Mouse (Mus musculus) MEL (cell line): ENCODE measurements around the gene Brd7. TPM values are rescaled to one million over a fixed set of nuclear protein-coding genes. Genes with fewer than 3 reads are reported as not detected.

Source experiments
- DNase-seq: peaks from one replicate; pipeline ENCODE4 v3.0.0; 2011; ENCODE audit warnings: low read depth, low spot score
- H3K27ac ChIP-seq: 2 replicates; pipeline ENCODE4 v1.5.1; 2012; ENCODE audit warnings: low read depth, mild to moderate bottlenecking, control low read depth, low read length, moderate library complexity; ENCODE audit not compliant: control insufficient read depth
- H3K27me3 ChIP-seq, 2 experiments: fragments of 150-350 bp in 1 of 2; sonication (generic) in 1 of 2; 2 replicates each; pipeline ENCODE4 v1.6.1; 2012; ENCODE audit warnings: low read length in 2 of 2, mild to moderate bottlenecking in 2 of 2, improper control_type of control experiment in 1 of 2, moderate library complexity in 1 of 2; ENCODE audit not compliant: insufficient read depth in 2 of 2, control insufficient read depth in 1 of 2
- H3K36me3 ChIP-seq, 2 experiments: 2 replicates each; pipeline ENCODE4 v1.6.1; 2012 to 2014; ENCODE audit warnings: low read length in 2 of 2, improper control_type of control experiment in 1 of 2, inconsistent platforms in 1 of 2, mild to moderate bottlenecking in 1 of 2; ENCODE audit not compliant: insufficient read depth in 2 of 2, control insufficient read depth in 1 of 2
- H3K4me1 ChIP-seq, 2 experiments: fragments of 150-350 bp in 1 of 2; sonication (generic) in 1 of 2; 2 replicates each; pipeline ENCODE4 v1.6.1; 2012; ENCODE audit warnings: low read length in 2 of 2, improper control_type of control experiment in 1 of 2, mild to moderate bottlenecking in 1 of 2; ENCODE audit not compliant: insufficient read depth in 2 of 2, control insufficient read depth in 1 of 2
- H3K4me3 ChIP-seq, 2 experiments: fragments of 150-350 bp in 1 of 2; sonication (generic) in 1 of 2; 2 replicates each; pipeline ENCODE4 v1.5.1; 2012; ENCODE audit warnings: low read depth in 2 of 2, low read length in 2 of 2, mild to moderate bottlenecking in 2 of 2, moderate library complexity in 2 of 2, control low read depth in 1 of 2, improper control_type of control experiment in 1 of 2; ENCODE audit not compliant: control insufficient read depth in 1 of 2, insufficient read depth in 1 of 2
- H3K79me2 ChIP-seq: 2 replicates; pipeline ENCODE4 v1.6.1; 2012; ENCODE audit warnings: mild to moderate bottlenecking, low read length, moderate library complexity; ENCODE audit not compliant: control insufficient read depth, poor library complexity, insufficient read depth
- H3K9ac ChIP-seq: 2 replicates; pipeline ENCODE4 v1.6.1; 2012; ENCODE audit warnings: low read depth, mild to moderate bottlenecking, control low read depth, low read length, moderate library complexity; ENCODE audit not compliant: control insufficient read depth, poor library complexity, severe bottlenecking
- H3K9me3 ChIP-seq: fragments of 150-350 bp; sonication (generic); replicated peaks from 2 replicates; pipeline ENCODE4 v1.6.1; 2012; ENCODE audit warnings: mild to moderate bottlenecking, low read length, improper control_type of control experiment, moderate library complexity; ENCODE audit not compliant: insufficient read depth
- BHLHE40 ChIP-seq: IDR thresholded peaks from 2 replicates; pipeline ENCODE4 v1.6.1; 2012; ENCODE audit warnings: low read depth, mild to moderate bottlenecking, inconsistent platforms, low read length, improper control_type of control experiment, borderline replicate concordance
- CTCF ChIP-seq, 3 experiments: IDR thresholded peaks in 2 of 3; conservative IDR thresholded peaks in 1 of 3; 2 replicates each; pipeline ENCODE4 v1.5.1; 2011 to 2012; ENCODE audit warnings: low read length in 3 of 3, low read depth in 2 of 3, mild to moderate bottlenecking in 2 of 3, improper control_type of control experiment in 1 of 3, inconsistent platforms in 1 of 3, mixed read lengths in 1 of 3, moderate library complexity in 1 of 3; ENCODE audit not compliant: control insufficient read depth in 1 of 3, insufficient read depth in 1 of 3, poor library complexity in 1 of 3, severe bottlenecking in 1 of 3
- E2F4 ChIP-seq: IDR thresholded peaks from 2 replicates; pipeline ENCODE4 v1.6.1; 2011; ENCODE audit warnings: low read depth, low read length, improper control_type of control experiment, borderline replicate concordance
- ELF1 ChIP-seq: IDR thresholded peaks from 2 replicates; pipeline ENCODE4 v1.6.1; 2014; ENCODE audit warnings: low read depth, mild to moderate bottlenecking, inconsistent platforms, low read length, improper control_type of control experiment, moderate library complexity
- ETS1 ChIP-seq: IDR thresholded peaks from 2 replicates; pipeline ENCODE4 v1.6.1; 2012; ENCODE audit warnings: low read depth, mild to moderate bottlenecking, inconsistent platforms, low read length, improper control_type of control experiment, moderate library complexity
- GABPA ChIP-seq: IDR thresholded peaks from 2 replicates; pipeline ENCODE4 v1.6.1; 2012; ENCODE audit warnings: low read depth, mild to moderate bottlenecking, inconsistent platforms, low read length, improper control_type of control experiment, moderate library complexity
- MAFK ChIP-seq: IDR thresholded peaks from 2 replicates; pipeline ENCODE4 v1.6.1; 2011; ENCODE audit warnings: low read depth, mild to moderate bottlenecking, low read length, improper control_type of control experiment, borderline replicate concordance
- MAX ChIP-seq: IDR thresholded peaks from 2 replicates; pipeline ENCODE4 v1.6.1; 2011; ENCODE audit warnings: low read length, improper control_type of control experiment
- MAZ ChIP-seq: IDR thresholded peaks from 2 replicates; pipeline ENCODE4 v1.6.1; 2012; ENCODE audit warnings: low read depth, mild to moderate bottlenecking, inconsistent platforms, low read length, improper control_type of control experiment
- MEF2A ChIP-seq: IDR thresholded peaks from 2 replicates; pipeline ENCODE4 v1.6.1; 2014; ENCODE audit warnings: low read depth, mild to moderate bottlenecking, inconsistent platforms, low read length, improper control_type of control experiment; ENCODE audit not compliant: poor library complexity, insufficient replicate concordance, severe bottlenecking; ENCODE audit errors: extremely low read depth
- MXI1 ChIP-seq: IDR thresholded peaks from 2 replicates; pipeline ENCODE4 v1.6.1; 2011; ENCODE audit warnings: mild to moderate bottlenecking, low read depth, low read length, improper control_type of control experiment
- NELFE ChIP-seq: IDR thresholded peaks from 2 replicates; pipeline ENCODE4 v1.6.1; 2011; ENCODE audit warnings: low read depth, low read length, improper control_type of control experiment
- NRF1 ChIP-seq: IDR thresholded peaks from 2 replicates; pipeline ENCODE4 v1.6.1; 2014; ENCODE audit warnings: low read depth, mild to moderate bottlenecking, inconsistent platforms, low read length, improper control_type of control experiment, moderate library complexity; ENCODE audit not compliant: poor library complexity, insufficient read depth, severe bottlenecking
- POLR2A ChIP-seq, 2 experiments: IDR thresholded peaks; 2 replicates each; pipeline ENCODE4 v1.6.1; 2011 to 2012; ENCODE audit warnings: low read length in 2 of 2, mild to moderate bottlenecking in 2 of 2, control low read depth in 1 of 2, improper control_type of control experiment in 1 of 2, low read depth in 1 of 2, moderate library complexity in 1 of 2; ENCODE audit not compliant: control insufficient read depth in 1 of 2, insufficient read depth in 1 of 2, poor library complexity in 1 of 2
- POLR2AphosphoS2 ChIP-seq: IDR thresholded peaks from 2 replicates; pipeline ENCODE4 v1.6.1; 2011; ENCODE audit warnings: low read length, improper control_type of control experiment
- POLR2AphosphoS5 ChIP-seq: IDR thresholded peaks from 2 replicates; pipeline ENCODE4 v1.6.1; 2012; ENCODE audit warnings: low read depth, borderline replicate concordance, mild to moderate bottlenecking, inconsistent platforms, low read length, moderate library complexity, mixed read lengths
- RAD21 ChIP-seq: IDR thresholded peaks from 2 replicates; pipeline ENCODE4 v1.6.1; 2011; ENCODE audit warnings: mild to moderate bottlenecking, low read depth, low read length, improper control_type of control experiment
- RCOR1 ChIP-seq: IDR thresholded peaks from 2 replicates; pipeline ENCODE4 v1.6.1; 2012; ENCODE audit warnings: low read depth, mild to moderate bottlenecking, inconsistent platforms, low read length, improper control_type of control experiment
- SMC3 ChIP-seq: IDR thresholded peaks from 2 replicates; pipeline ENCODE4 v1.6.1; 2011; ENCODE audit warnings: low read depth, low read length, improper control_type of control experiment
- TCF12 ChIP-seq: IDR thresholded peaks from 2 replicates; pipeline ENCODE4 v1.6.1; 2014; ENCODE audit warnings: low read depth, mild to moderate bottlenecking, inconsistent platforms, low read length, improper control_type of control experiment, moderate library complexity
- ZKSCAN1 ChIP-seq: IDR thresholded peaks from 2 replicates; pipeline ENCODE4 v1.6.1; 2012; ENCODE audit warnings: low read depth, mild to moderate bottlenecking, inconsistent platforms, low read length, improper control_type of control experiment, moderate library complexity
- ZMIZ1 ChIP-seq: IDR thresholded peaks from 2 replicates; pipeline ENCODE4 v1.6.1; 2012; ENCODE audit warnings: low read depth, mild to moderate bottlenecking, inconsistent platforms, low read length, improper control_type of control experiment, moderate library complexity
- polyA plus RNA-seq, 2 experiments: library from polyadenylated mRNA; stranded (reverse) in 1 of 2; unstranded in 1 of 2; fragments of >175 nt in 1 of 2; fragments of >200 nt in 1 of 2; gene quantifications; 2 replicates each; pipeline versions ENCODE4 v1.2.1 to v1.2.4; 2012; ENCODE audit warnings: low replicate concordance in 2 of 2, low read depth in 1 of 2; ENCODE audit not compliant: insufficient read length in 2 of 2, insufficient read depth in 1 of 2, missing spikeins in 1 of 2
- total RNA-seq: library from RNA; depleted of rRNA; stranded (reverse); fragments of 300-350 nt; gene quantifications from 2 replicates; pipeline ENCODE4 v1.2.3, GENCODE M21; 2012

The Brd7 gene
- total and polyA plus RNA-seq, 3 experiments = 40.0 to 192 (median 89.0) TPM

DNA sequence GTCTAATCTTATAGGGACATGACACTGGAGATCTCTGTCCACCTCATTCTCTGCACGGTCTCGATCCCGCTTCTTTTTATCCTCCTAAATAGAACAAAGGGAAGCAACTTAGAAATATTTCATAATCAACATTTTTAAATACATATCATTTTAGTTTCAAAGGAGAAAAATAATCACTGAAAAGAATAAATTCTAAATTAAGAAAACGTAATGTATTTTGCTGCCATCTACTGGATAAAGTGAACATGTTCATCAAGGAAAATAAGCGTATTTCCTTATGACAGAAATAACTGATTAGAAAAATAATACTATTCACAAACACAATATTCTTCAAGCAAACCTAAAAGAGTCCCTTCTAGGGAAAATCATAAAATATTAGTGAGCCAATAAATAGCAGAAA, 4.0 kb downstream of the Brd7 start:
- H3K27me3 ChIP-seq = no peaks in the 10 kb centered on the region
- peaks cover 18 to 37% of the 10 kb centered on the region in 2 experiments for H3K36me3 ChIP-seq
- no peaks in the 10 kb centered on the region for H3K9me3 ChIP-seq
- no peak overlapping the region for H3K27ac ChIP-seq
- TF ChIP-seq E2F4 (no peak), CTCF (IDR thresholded peaks at IDR 0.05 in 2 of 3, conservative IDR thresholded peaks at IDR 0.05 in 1 of 3; ENCODE audit: control insufficient read depth in 1 of 3, insufficient read depth in 1 of 3, low read depth in 2 of 3, low read length in 3 of 3, poor library complexity in 1 of 3, severe bottlenecking in 1 of 3) (peak in 2 of 3 experiments; percentile 9 to 49; a peak in 2 of 6 replicates), ZMIZ1 (no peak), ETS1 (no peak), MAFK (no peak), ELF1 (no peak), SMC3 (peak; percentile 24; the same call in 1 of the 2 replicates), RAD21 (peak; percentile 52)
- H3K79me2 ChIP-seq = peaks cover 34% of the 10 kb centered on the region
- DNase-seq = no peak
- H3K9ac ChIP-seq = no peak overlapping the region
- peaks cover 0 to 6% of the 10 kb centered on the region in 2 experiments; a peak in 2 of 4 replicates for H3K4me1 ChIP-seq
- H3K4me3 ChIP-seq = no peak overlapping the region

DNA sequence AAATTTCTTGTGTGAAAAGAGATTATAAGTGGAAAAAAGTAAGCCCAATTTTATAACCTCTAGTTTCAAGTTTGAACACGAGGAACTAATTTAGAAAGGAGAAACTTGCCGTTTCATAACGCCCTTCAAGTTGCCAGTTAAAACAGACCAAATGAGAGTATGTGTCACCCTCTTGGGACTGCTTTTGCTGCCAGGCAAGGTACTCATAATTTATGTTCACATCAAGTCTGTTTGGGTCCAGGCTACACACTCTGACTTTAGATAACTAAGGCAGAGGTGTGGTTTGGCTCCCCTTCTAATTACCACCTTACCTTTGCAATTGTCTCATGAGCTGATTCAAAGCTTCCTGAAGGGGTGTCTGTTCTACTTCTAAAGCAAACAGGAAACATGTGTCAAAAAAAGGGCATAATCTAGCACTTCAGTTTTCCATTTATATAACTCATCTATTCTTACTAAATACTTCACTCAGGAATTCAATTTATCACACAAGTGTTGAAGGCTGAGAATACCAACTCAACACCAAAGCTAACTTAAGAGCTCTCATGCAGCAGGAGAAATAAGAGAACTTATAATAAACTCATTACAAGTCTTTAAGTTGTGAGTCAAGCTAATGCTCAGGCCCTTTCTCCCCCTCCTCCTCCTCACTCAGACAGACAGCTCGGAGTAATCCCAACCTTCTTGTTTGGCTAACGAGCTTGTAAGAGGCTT, 4.6 kb downstream of the Brd7 start:
- Histone ChIP-seq H3K9me3 (no peaks in the 10 kb centered on the region), H3K4me3 (no peak overlapping the region), H3K79me2 (peaks cover 34% of the 10 kb centered on the region), H3K27me3 (no peaks in the 10 kb centered on the region), H3K36me3 (peaks cover 18 to 43% of the 10 kb centered on the region in 2 experiments), H3K27ac (no peak overlapping the region), H3K4me1 (peaks cover 0 to 3% of the 10 kb centered on the region in 2 experiments; a peak in 2 of 4 replicates), H3K9ac (no peak overlapping the region)
- no peak for TF ChIP-seq CTCF (IDR thresholded peaks at IDR 0.05 in 2 of 3, conservative IDR thresholded peaks at IDR 0.05 in 1 of 3; ENCODE audit: control insufficient read depth in 1 of 3, insufficient read depth in 1 of 3, low read depth in 2 of 3, low read length in 3 of 3, poor library complexity in 1 of 3, severe bottlenecking in 1 of 3)
- no peak for TF ChIP-seq BHLHE40
- TF ChIP-seq MEF2A = no peak
- TF ChIP-seq MXI1 = no peak
- TF ChIP-seq ELF1 = no peak
- no peak for TF ChIP-seq ETS1
- no peak for TF ChIP-seq NELFE
- no peak for TF ChIP-seq POLR2A (IDR thresholded peaks at IDR 0.05; ENCODE audit: control insufficient read depth in 1 of 2, insufficient read depth in 1 of 2, low read depth in 1 of 2, low read length in 2 of 2, poor library complexity in 1 of 2)
- TF ChIP-seq POLR2AphosphoS5 = no peak
- no peak for TF ChIP-seq ZKSCAN1
- TF ChIP-seq MAX = no peak
- no peak for TF ChIP-seq RCOR1
- no peak for TF ChIP-seq MAZ
- no peak for TF ChIP-seq POLR2AphosphoS2
- no peak for TF ChIP-seq GABPA
- no peak for TF ChIP-seq MAFK
- no peak for TF ChIP-seq NRF1
- TF ChIP-seq TCF12 = no peak
- DNase-seq = no peak
